Mouse (Mus musculus): Measurements from ENCODE around the gene Wdr46.

Gene Wdr46

GRCm38 (mm10) chr17:33911052-33911812 is 29.2 kb upstream of the Wdr46 start:
- no peak for DNase-seq (ENCODE audit: low spot score)

- no peak for DNase-seq (ENCODE audit: low spot score)
These were observed 28.5 kb upstream of the Wdr46 start for GRCm38 (mm10) chr17:33911813-33912414.

DNA sequence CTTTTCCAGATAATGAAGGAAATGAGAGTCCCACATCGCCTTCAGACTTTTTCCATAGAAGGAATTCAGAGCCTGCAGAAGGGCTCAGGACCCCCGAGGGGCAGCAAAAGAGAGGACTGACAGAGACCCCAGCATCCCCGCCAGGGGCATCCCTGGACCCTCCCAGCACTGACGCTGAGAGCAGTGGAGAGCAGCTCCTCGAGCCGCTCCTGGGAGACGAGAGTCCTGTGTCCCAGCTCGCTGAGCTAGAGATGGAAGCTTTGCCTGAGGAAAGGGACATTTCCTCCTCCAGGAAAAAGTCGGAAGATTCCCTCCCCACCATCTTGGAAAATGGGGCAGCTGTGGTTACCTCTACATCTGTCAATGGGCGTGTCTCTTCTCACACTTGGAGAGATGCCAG is 27.2 kb upstream of the Wdr46 start:
- DNase-seq (ENCODE audit: low spot score), result no peak

- DNase-seq (ENCODE audit: low spot score), result no peak
These were observed 26.6 kb upstream of the Wdr46 start for GRCm38 (mm10) chr17:33913905-33914304.

GRCm38 (mm10) chr17:33914969-33915391 is 25.5 kb upstream of the Wdr46 start:
- DNase-seq (ENCODE audit: low spot score), result no peak

GRCm38 (mm10) chr17:33915671-33916250 is 24.7 kb upstream of the Wdr46 start, which contains the start of the genes Tapbp and Zbtb22:
TSS of gene Tapbp (plus strand) at chr17:33915899.
TSS of gene Zbtb22 (plus strand) at chr17:33915904.
- DNase-seq (ENCODE audit: low spot score), result peak; percentile 99

DNA sequence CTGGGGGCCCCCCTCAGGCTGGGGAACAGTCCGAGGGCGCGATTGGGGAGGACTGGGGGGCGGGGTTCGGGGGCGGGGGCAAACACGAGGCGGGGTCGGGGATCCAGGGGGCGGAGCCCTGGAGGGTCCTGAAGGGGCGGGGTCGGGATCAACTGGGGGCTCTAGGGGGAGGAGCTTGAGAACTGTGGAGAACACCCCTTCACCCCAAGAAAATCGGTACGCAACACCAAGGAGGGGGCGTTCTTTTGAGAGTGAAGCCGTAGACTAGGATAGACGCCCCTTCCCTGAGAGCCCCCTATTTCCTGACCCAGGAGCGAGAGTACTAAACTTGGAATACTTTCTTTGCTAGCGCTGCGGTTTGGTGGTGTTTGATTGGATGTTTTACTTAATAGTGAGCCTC is 24.2 kb upstream of the Wdr46 start:
- DNase-seq (ENCODE audit: low spot score), result no peak

- DNase-seq (ENCODE audit: low spot score), result no peak
These were observed 23.4 kb upstream of the Wdr46 start for GRCm38 (mm10) chr17:33916847-33917655.

- DNase-seq (ENCODE audit: low spot score), result no peak
These were observed 22.7 kb upstream of the Wdr46 start for GRCm38 (mm10) chr17:33917656-33918292.

DNA sequence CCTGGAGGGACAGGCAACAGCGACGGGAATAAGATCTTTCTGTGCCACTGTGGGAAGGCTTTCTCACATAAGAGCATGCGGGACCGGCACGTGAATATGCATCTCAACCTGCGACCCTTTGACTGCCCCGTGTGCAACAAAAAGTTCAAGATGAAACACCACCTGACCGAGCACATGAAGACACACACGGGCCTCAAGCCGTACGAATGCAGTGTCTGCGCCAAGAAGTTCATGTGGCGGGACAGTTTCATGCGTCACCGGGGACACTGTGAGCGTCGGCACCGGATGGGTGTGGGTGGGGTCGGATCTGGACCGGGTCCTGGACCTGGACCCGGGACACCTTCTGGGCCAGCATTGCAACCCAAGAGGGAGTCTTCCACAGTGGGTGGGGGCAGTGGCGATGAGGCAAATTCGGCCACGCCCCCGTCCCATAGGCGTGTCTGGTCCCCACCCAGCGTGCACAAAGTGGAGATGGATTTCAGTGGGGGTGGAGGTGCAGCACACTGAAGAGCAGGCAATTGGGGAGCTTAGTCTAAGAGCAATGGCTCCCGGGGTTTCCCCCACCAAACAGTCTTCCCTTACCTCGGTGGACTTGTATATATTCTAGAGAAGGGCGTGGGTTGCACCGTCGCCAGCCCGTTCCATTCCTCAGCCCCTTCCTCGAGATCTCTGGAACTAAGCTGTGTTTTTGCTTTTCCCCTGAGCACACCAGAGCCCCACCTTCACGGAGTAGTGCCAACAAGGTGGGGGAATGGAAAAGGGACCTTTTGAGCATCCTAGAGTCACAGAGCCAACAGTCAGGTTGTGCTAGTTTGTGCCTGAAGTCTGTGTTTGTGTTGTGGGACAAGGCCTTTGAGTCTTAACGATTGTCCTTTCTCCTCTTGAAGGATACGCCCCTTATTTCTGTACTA is 21.9 kb upstream of the Wdr46 start:
- DNase-seq (ENCODE audit: low spot score), result no peak

DNA sequence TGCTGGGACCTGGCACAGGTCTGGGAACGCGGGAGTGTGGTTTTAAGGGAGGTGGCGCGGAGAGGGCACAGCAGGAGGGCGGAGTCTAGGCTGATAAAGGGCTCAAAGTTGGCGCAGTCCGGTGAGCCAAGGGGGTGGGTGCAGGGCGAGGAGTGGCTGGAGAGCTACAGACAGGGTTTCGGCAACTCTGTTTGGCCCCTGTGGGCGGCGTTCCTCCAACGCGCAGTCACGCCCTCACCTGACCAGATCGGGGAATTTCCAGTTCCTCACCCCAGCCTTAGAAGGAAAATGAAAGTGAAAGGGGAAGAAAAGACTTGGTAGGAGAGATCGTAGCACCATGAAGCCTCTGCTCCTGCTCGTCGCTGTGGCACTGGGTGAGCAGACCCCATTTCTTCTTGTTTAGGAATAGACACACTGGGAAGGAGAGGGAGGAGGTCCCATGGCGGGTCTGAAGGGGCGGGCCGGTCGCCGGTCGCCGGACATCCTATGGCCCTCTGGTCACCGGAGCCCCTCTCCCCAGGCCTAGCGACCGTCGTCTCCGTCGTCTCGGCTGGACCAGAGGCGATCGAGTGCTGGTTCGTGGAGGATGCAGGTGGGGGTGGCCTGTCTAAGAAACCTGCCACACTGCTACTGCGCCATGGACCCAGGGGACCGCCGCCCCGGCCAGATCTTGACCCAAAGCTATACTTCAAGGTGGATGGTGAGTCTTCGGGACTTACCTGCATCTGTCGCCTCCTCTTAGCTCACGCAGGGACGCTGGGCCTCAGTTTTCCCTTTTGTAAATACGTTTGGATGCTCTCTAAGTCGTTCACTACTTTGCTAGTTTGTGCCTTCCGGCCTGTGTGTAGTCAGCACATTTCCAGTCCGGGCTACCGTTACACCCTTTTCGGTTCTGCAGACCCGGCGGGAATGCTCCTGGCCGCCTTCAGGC is 20.8 kb upstream of the Wdr46 start:
- DNase-seq (ENCODE audit: low spot score), result peak; percentile 58

- peak; percentile 84 for DNase-seq (ENCODE audit: low spot score)
These were observed 20.0 kb upstream of the Wdr46 start for GRCm38 (mm10) chr17:33920282-33921097.

DNA sequence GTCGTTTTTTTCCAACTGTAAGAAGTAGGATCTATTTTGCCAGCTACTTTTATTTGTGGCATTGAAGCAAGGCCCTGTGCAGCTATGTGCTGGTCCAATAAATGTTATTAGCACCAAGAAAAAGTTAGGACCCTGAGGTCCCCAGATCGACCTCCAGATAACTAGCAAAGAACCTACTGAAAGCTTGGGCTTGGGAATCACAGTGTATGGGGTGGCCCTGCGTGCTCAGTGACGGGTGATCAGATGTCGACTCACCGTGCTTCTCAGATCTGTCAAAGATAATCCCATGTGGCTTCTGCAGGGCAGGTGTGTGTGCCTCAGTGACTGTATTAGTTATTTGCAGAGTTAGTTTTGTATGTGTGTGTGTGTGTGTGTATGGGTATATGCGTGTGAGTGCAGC is 19.1 kb upstream of the Wdr46 start:
- no peak for DNase-seq (ENCODE audit: low spot score)

DNA sequence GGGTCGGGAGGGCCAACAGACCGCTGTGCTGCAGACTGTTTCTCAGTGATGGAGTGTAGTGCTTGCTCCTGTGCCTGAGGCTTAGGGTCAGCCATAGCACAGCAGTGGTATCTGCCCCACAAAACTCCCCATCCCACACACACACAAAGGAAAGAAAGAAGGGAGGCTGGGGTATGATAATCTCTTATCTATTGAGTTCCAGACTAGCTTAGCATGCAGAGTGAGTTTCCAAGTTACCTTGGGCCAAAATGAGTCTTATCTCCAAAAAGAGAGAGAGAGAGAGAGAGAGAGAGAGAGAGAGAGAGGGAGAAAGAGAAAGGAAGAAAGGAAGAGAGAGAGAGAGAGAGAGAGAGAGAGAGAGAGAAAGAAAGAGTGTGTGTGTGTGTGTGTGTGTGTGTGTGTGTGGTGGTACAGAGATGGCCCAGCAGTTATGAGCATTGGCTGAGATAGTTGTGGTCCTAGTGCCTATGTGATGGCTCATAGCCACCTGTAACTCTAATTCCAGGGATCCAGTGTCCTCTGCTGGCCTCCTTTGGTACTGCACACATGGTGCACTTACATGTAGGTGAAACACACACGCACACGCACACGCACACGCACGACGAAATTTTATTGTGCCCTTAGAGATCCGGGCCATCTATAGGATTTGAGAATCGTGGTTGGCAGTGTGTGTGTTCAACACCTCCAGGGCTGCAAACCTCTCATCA is 15.7 kb upstream of the Wdr46 start:
- no peak for DNase-seq (ENCODE audit: low spot score)

GRCm38 (mm10) chr17:33925406-33926116 is 14.9 kb upstream of the Wdr46 start:
- DNase-seq (ENCODE audit: low spot score), result no peak

DNA sequence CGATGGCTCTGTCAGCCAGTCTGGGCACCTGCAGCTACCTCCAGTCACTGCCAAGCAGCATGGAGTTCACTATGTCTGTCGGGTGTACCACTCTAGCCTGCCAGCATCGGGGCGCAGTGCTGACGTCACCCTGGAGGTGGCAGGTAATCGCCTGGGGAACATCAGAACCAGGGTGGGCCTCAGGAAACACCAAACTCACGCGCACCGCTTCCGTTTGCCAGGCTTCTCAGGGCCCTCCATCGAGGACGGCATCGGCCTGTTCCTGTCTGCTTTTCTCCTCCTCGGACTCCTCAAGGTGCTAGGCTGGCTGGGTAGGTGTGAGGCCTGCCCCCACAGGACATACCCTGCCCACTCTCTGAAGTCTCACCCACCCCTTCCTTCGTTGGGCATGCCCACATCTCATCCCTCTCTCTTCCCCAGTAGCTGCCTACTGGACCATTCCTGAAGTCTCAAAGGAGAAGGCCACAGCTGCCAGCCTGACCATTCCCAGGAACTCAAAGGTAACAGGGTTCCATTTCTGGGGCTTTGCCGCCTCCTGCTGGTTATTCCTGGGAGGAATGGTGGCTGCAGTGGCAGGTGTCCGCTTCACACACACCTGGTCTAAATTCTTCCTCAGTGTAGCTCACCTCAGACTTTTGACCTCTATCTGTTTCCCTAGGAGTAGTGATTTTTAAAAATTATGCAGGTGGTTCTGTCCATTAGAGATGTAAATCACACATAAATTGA is 14.1 kb upstream of the Wdr46 start:
- no peak for DNase-seq (ENCODE audit: low spot score)

Data from yolk sac, embryonic 10.5 days (tissue).